In the genomic region with DNA sequence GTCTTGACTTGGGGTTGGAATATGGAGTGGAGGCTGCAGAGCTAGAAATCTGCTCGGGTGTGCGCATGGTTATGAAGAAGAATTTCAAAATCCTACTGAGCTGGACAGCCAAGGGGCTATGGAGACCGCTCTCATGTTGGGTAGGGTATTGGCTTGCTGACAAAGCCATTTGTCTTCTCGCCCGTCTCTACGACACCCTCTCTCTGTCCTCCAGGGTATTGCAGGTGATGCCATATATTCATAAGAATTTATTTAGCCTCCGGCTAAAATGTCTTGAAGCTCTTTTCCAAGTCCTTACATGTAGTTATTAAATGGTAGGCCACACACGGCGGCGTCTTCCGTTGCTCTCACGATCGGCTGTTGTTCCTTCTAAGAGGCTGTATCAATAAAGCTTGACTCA, we compare ENCODE assay signal across 17 mouse cellular contexts. TPM values are rescaled to one million over a fixed set of nuclear protein-coding genes. Genes with fewer than 3 reads are reported as not detected.
DNase-seq lines count a peak whose midpoint lies in the region; ATAC-seq and TF ChIP-seq lines count a peak whose summit lies in the region.
"Had no signal": no experiment of that assay in that cellular context is flagged by ENCODE, and none has a peak within 500 bp of the region (broad histone marks: within the 10 kb centered on the region; RNA-seq: fewer than 3 reads in every experiment).

No protein-coding gene starts in this region.

- H3K36me3 ChIP-seq in heart, embryonic 10.5 days: no peaks in the 10 kb centered on the region
- H3K36me3 ChIP-seq in liver, postnatal 0 days (replicated peaks; ENCODE audit: insufficient read depth, low read length): no peaks in the 10 kb centered on the region
- no peaks in the 10 kb centered on the region for H3K36me3 ChIP-seq in liver, embryonic 11.5 days (ENCODE audit: control insufficient read depth, insufficient read depth, low read length)
- H3K36me3 ChIP-seq in CH12.LX (replicated peaks in 1 of 2; ENCODE audit: control insufficient read depth in 1 of 2, insufficient read depth in 1 of 2, low read length in 1 of 2) (no peaks in the 10 kb centered on the region), MEL (ENCODE audit: control insufficient read depth in 1 of 2, insufficient read depth in 2 of 2, low read length in 2 of 2) (peaks cover 0 to 7% of the 10 kb centered on the region in 2 experiments; a peak in 2 of 4 replicates)
- no peaks in the 10 kb centered on the region for H3K36me3 ChIP-seq in forebrain, embryonic 15.5 days
- H3K36me3 ChIP-seq: forebrain, embryonic 10.5 days had no signal

- H3K27me3 ChIP-seq in heart, embryonic 10.5 days (ENCODE audit: insufficient read depth, poor library complexity, severe bottlenecking): no peaks in the 10 kb centered on the region
- no peaks in the 10 kb centered on the region for H3K27me3 ChIP-seq in liver, postnatal 0 days (ENCODE audit: insufficient read depth, low read length)
- no peaks in the 10 kb centered on the region for H3K27me3 ChIP-seq in liver, embryonic 11.5 days (replicated peaks; ENCODE audit: control insufficient read depth, insufficient read depth, low read length)
- no peaks in the 10 kb centered on the region for H3K27me3 ChIP-seq in CH12.LX (replicated peaks)
- H3K27me3 ChIP-seq in MEL (ENCODE audit: control insufficient read depth in 1 of 2, insufficient read depth in 2 of 2, low read length in 2 of 2): no peaks in the 10 kb centered on the region; a peak in 1 of 4 replicates
- H3K27me3 ChIP-seq in forebrain, embryonic 15.5 days: no peaks in the 10 kb centered on the region

- peaks cover 25% of the 10 kb centered on the region for H3K4me1 ChIP-seq in heart, embryonic 10.5 days
- H3K4me1 ChIP-seq in liver, postnatal 0 days (ENCODE audit: insufficient read depth): peaks cover 11% of the 10 kb centered on the region; the same call in 1 of the 2 replicates
- H3K4me1 ChIP-seq in liver, embryonic 11.5 days (replicated peaks; ENCODE audit: control insufficient read depth, insufficient read depth, low read length): peaks cover 9% of the 10 kb centered on the region; the same call in 1 of the 2 replicates
- H3K4me1 ChIP-seq in CH12.LX (ENCODE audit: control insufficient read depth in 1 of 2, insufficient read depth in 2 of 2): peaks cover 0 to 10% of the 10 kb centered on the region in 2 experiments; a peak in 2 of 4 replicates
- peaks cover 0 to 5% of the 10 kb centered on the region in 2 experiments; a peak in 2 of 4 replicates for H3K4me1 ChIP-seq in MEL (ENCODE audit: control insufficient read depth in 1 of 2, insufficient read depth in 2 of 2, low read length in 2 of 2)
- H3K4me1 ChIP-seq in forebrain, embryonic 15.5 days: peaks cover 16% of the 10 kb centered on the region

- TF ChIP-seq RAD21 in CH12.LX (IDR thresholded peaks at IDR 0.05; ENCODE audit: low read depth, low read length) (no peak; the same call in 1 of the 2 replicates), MEL (IDR thresholded peaks at IDR 0.05; ENCODE audit: low read depth, low read length) (no peak)

- H3K9ac ChIP-seq in liver, postnatal 0 days (replicated peaks): no peak overlapping the region
- H3K9ac ChIP-seq in liver, embryonic 11.5 days (ENCODE audit: low read depth, low read length): no peak overlapping the region
- H3K9ac ChIP-seq in CH12.LX (ENCODE audit: insufficient read depth, low read depth) (no peak overlapping the region), MEL (ENCODE audit: control insufficient read depth, low read depth, low read length, poor library complexity, severe bottlenecking) (no peak overlapping the region)
- H3K9ac ChIP-seq in forebrain, embryonic 15.5 days (replicated peaks): no peak overlapping the region

- in situ Hi-C loops in CH12.LX (cut with MboI; ENCODE audit: low pct_ligation_motif_present, low pct_unique_long_range_greater_than_20kb, low sequenced_read_pairs): loop anchor here (25.0 kb wide), 1 partner anchor 592 kb away; no protein-coding TSS in a partner anchor

- dilution Hi-C loops in CH12.LX (cut with MboI; ENCODE audit: extremely low pct_ligation_motif_present, extremely low pct_unique_long_range_greater_than_20kb, low sequenced_read_pairs): no loop called here

- DNase-seq in heart, adult 11 months: peak; percentile 63
- no peak for DNase-seq in heart, embryonic 10.5 days (ENCODE audit: low spot score)
- DNase-seq in liver, postnatal 0 days: no peak
- no peak for DNase-seq in liver, embryonic 11.5 days (ENCODE audit: low spot score)
- DNase-seq in CH12.LX (ENCODE audit: extremely low read depth) (no peak), MEL (ENCODE audit: low read depth, low spot score) (peak; percentile 24)
- DNase-seq in embryo, embryonic 11 days: no peak
- DNase-seq: cerebellum, adult 18-20 months; kidney, adult 11 months; kidney, postnatal 14 days; layer of hippocampus, postnatal 36 days; lung, adult 18-20 months; lung, postnatal 4 days; midbrain, embryonic 14.5 days had no signal

- no peaks in the 10 kb centered on the region for H3K9me3 ChIP-seq in heart, embryonic 10.5 days
- no peaks in the 10 kb centered on the region for H3K9me3 ChIP-seq in liver, postnatal 0 days (ENCODE audit: low read length)
- no peaks in the 10 kb centered on the region for H3K9me3 ChIP-seq in liver, embryonic 11.5 days (ENCODE audit: control insufficient read depth, low read length)
- H3K9me3 ChIP-seq in CH12.LX (replicated peaks; ENCODE audit: low read length): no peaks in the 10 kb centered on the region
- no peaks in the 10 kb centered on the region for H3K9me3 ChIP-seq in MEL (replicated peaks; ENCODE audit: insufficient read depth, low read length)
- no peaks in the 10 kb centered on the region for H3K9me3 ChIP-seq in forebrain, embryonic 15.5 days
- H3K9me3 ChIP-seq: forebrain, embryonic 10.5 days had no signal

- H3K4me3 ChIP-seq in heart, embryonic 10.5 days: no peak overlapping the region
- no peak overlapping the region for H3K4me3 ChIP-seq in liver, postnatal 0 days (ENCODE audit: low read depth, low read length)
- H3K4me3 ChIP-seq in liver, embryonic 11.5 days (ENCODE audit: low read depth, low read length): no peak overlapping the region
- H3K4me3 ChIP-seq in CH12.LX (replicated peaks in 1 of 3; ENCODE audit: low read depth in 2 of 3, low read length in 2 of 3, poor library complexity in 1 of 3): no peak overlapping the region
- no peak overlapping the region for H3K4me3 ChIP-seq in MEL (ENCODE audit: control insufficient read depth in 1 of 2, insufficient read depth in 1 of 2, low read depth in 2 of 2, low read length in 2 of 2)
- H3K4me3 ChIP-seq in forebrain, embryonic 15.5 days: no peak overlapping the region
- H3K4me3 ChIP-seq: forebrain, embryonic 10.5 days had no signal

- 95% methylated on average over 13 of the region's 13 CpGs for WGBS in heart, embryonic 10.5 days
- 86% methylated on average over 13 of the region's 13 CpGs for WGBS in liver, postnatal 0 days (ENCODE audit: insufficient replicate concordance)
- 93% methylated on average over 13 of the region's 13 CpGs for WGBS in liver, embryonic 11.5 days
- 97% methylated on average over 13 of the region's 13 CpGs for WGBS in forebrain, embryonic 15.5 days

- 0 out of 2 replicates have a peak, but pooled peaks have one; percentile 11 for TF ChIP-seq CTCF in liver, postnatal 0 days (IDR thresholded peaks at IDR 0.05; ENCODE audit: low read depth)
- TF ChIP-seq CTCF in CH12.LX (conservative IDR thresholded peaks at IDR 0.05 in 1 of 2, IDR thresholded peaks at IDR 0.05 in 1 of 2; ENCODE audit: low read depth in 2 of 2, low read length in 2 of 2) (peak in 1 of 2 experiments; percentile 45; a peak in 2 of 4 replicates), MEL (IDR thresholded peaks at IDR 0.05 in 2 of 3, conservative IDR thresholded peaks at IDR 0.05 in 1 of 3; ENCODE audit: control insufficient read depth in 1 of 3, insufficient read depth in 1 of 3, low read depth in 2 of 3, low read length in 3 of 3, poor library complexity in 1 of 3, severe bottlenecking in 1 of 3) (peak in 1 of 3 experiments; percentile 16; a peak in 1 of 6 replicates)

- no peak overlapping the region for H3K27ac ChIP-seq in heart, embryonic 10.5 days
- no peak overlapping the region for H3K27ac ChIP-seq in liver, postnatal 0 days (ENCODE audit: low read depth)
- no peak overlapping the region for H3K27ac ChIP-seq in liver, embryonic 11.5 days (ENCODE audit: low read depth, low read length)
- H3K27ac ChIP-seq in CH12.LX (ENCODE audit: insufficient read depth, low read depth) (no peak overlapping the region), MEL (ENCODE audit: control insufficient read depth, low read depth, low read length) (no peak overlapping the region)
- no peak overlapping the region for H3K27ac ChIP-seq in forebrain, embryonic 15.5 days (replicated peaks)
- H3K27ac ChIP-seq: forebrain, embryonic 10.5 days had no signal

- no peak for TF ChIP-seq POLR2A in CH12.LX (IDR thresholded peaks at IDR 0.05; ENCODE audit: low read depth, low read length)
- no peak for TF ChIP-seq POLR2A in MEL (IDR thresholded peaks at IDR 0.05; ENCODE audit: control insufficient read depth in 1 of 2, insufficient read depth in 1 of 2, low read depth in 1 of 2, low read length in 2 of 2, poor library complexity in 1 of 2)

- ATAC-seq in liver, postnatal 0 days: no peak
- ATAC-seq in liver, embryonic 11.5 days (replicated peaks; ENCODE audit: low FRiP score): no peak
- ATAC-seq in forebrain, embryonic 15.5 days (replicated peaks): no peak
- ATAC-seq: hindbrain, embryonic 16.5 days had no signal

- no peak for TF ChIP-seq EP300 in liver, postnatal 0 days (IDR thresholded peaks at IDR 0.05; ENCODE audit: low read depth)
- TF ChIP-seq EP300 in CH12.LX (IDR thresholded peaks at IDR 0.05; ENCODE audit: low read length) (no peak), MEL (IDR thresholded peaks at IDR 0.05; ENCODE audit: low read depth in 1 of 2, low read length in 2 of 2) (no peak)

- H3K4me2 ChIP-seq in liver, postnatal 0 days (ENCODE audit: low read depth, low read length): no peak overlapping the region
- H3K4me2 ChIP-seq in liver, embryonic 11.5 days: no peak overlapping the region
- H3K4me2 ChIP-seq in CH12.LX (ENCODE audit: insufficient read depth, low read depth, poor library complexity, severe bottlenecking): no peak overlapping the region
- H3K4me2 ChIP-seq in forebrain, embryonic 15.5 days (replicated peaks): no peak overlapping the region

- H3K79me2 ChIP-seq in CH12.LX (replicated peaks; ENCODE audit: control insufficient read depth, extremely low read depth, insufficient read depth, poor library complexity, severe bottlenecking): no peaks in the 10 kb centered on the region
- no peaks in the 10 kb centered on the region for H3K79me2 ChIP-seq in MEL (ENCODE audit: control insufficient read depth, insufficient read depth, low read length, poor library complexity)

RNA-seq across cellular contexts. Expression of a gene that starts 43.1 kb away (rescaled TPM):
- polyA plus RNA-seq in heart, embryonic 10.5 days (2016; fragmentation: Nextera tagmentation; extraction: Ambion mirVana): 35.7 and 47.8 TPM in 2 replicates
- polyA plus RNA-seq in liver, postnatal 0 days (2015; fragmentation: Nextera tagmentation; extraction: Ambion mirVana): 33.5 and 33.9 TPM in 2 replicates
- polyA plus RNA-seq in liver, embryonic 11.5 days (2014; fragmentation: Nextera tagmentation; extraction: Ambion mirVana): 86.5 and 92.3 TPM in 2 replicates
- total RNA-seq in CH12.LX (2012; rRNA removed) (75.9 and 82.0 TPM in 2 replicates), CH12.LX (2014; rRNA removed) (103 and 118 TPM in 2 replicates), MEL (2012; rRNA removed) (86.0 and 97.5 TPM in 2 replicates)
- polyA plus RNA-seq in CH12.LX (2012; ENCODE audit: insufficient read length, low read depth) (237 and 276 TPM in 2 replicates), MEL (2012; ENCODE audit: insufficient read depth in 1 of 2, insufficient read length in 2 of 2, low read depth in 1 of 2, low replicate concordance in 2 of 2, missing spikeins in 1 of 2) (100 to 1,000 TPM in 1 of 2 experiments, not detected in 1; 243 TPM)
- 41.9 and 44.6 TPM in 2 replicates for polyA plus RNA-seq in forebrain, embryonic 15.5 days (2015; fragmentation: Nextera tagmentation; extraction: Ambion mirVana)

Comparison
In these comparisons a context has a peak if more than half of its experiments do, and no peak if none do; other contexts are left out.
1. DNase-seq: peak in heart, adult 11 months (single experiment) and MEL (single experiment); none in heart, embryonic 10.5 days (single experiment), liver, postnatal 0 days (single experiment), liver, embryonic 11.5 days (single experiment), CH12.LX (single experiment) and embryo, embryonic 11 days (single experiment).